Mouse (Mus musculus) ovary, postnatal 10 days (tissue): ENCODE results near the gene Trib2.

ENCODE experiments used
- DNase-seq: peaks from one replicate; pipeline ENCODE4 v3.0.0; 2022; ENCODE audit warnings: low spot score

The Trib2 gene

GRCm38 (mm10) chr12:15816740-15817178 lies at the start of gene Trib2:
Gene Trib2 (minus strand): TSS chr12:15816922.
- DNase-seq, result peak; percentile 63

GRCm38 (mm10) chr12:15858005-15858404 lies 41.3 kb upstream of the Trib2 start:
- DNase-seq, result no peak

GRCm38 (mm10) chr12:15855891-15856290 lies 39.2 kb upstream of the Trib2 start:
- DNase-seq, result no peak

- DNase-seq, result no peak
Measured at GRCm38 (mm10) chr12:15852781-15853180, 36.1 kb upstream of the Trib2 start.

DNA sequence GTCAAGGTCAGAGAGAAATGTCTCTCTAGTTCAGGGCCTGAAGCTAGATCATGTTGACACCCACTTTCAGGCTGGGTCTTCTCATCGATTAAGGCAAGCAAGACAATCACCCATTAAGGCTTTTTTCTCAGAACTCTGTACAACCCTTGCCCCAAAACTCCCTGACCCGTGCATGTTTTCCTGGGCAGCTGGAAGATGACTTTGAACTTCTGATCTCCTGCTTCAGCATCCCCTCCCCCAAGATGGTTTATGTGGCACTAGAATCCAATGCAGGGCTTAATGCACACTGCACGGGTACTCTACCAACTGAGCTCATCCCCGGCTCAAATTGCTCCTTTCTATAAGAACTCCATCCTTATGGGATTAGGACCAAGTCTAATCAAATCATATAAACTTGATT lies 35.3 kb upstream of the Trib2 start:
- no peak for DNase-seq

DNA sequence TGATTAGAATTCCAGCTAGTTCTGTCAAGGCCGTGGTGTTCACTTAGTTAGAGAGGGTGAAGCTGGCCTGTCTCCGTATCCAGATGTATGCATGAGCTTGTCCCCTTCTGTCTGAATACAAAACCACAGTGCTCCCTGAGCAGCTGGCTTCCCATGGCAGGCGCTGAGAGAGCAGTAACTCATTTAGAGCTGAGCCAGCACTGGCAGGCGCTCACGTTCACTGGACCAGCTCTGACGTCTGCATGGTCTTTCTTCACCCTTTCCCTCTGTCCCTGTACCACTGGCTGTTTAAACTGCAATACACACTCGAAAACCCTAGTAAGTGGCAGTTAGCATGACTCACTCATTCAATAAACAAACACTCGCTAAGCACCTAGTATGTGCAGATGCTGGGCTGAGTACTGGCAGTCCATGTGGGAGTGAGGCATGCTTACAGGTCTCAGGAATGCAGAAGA lies 33.7 kb upstream of the Trib2 start:
- DNase-seq, result no peak

DNA sequence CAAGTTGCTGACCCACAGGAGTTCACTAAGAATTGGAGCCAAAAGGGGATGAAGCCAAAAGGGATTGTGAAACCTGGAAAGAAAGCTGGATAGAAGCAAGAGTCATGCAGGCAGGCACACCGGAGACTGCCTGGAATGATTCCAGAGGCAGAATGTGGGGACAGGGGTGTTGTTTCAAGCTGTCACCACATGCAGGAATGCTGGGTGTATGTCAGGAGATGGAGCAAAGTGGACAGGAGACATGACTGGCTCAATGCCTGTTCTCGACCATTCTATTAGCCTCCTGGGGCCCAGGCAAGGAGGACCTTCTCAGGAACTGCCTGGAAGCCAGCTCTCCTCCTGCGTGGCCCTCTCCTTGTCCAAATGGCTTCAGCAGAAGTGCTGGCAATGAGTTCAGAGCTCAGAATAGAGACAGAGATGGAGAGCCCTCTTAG lies 33.2 kb upstream of the Trib2 start:
- DNase-seq, result no peak

GRCm38 (mm10) chr12:15848391-15848790 lies 31.7 kb upstream of the Trib2 start:
- DNase-seq, result no peak

- no peak for DNase-seq
Measured at GRCm38 (mm10) chr12:15844701-15845100, 28.0 kb upstream of the Trib2 start.

DNA sequence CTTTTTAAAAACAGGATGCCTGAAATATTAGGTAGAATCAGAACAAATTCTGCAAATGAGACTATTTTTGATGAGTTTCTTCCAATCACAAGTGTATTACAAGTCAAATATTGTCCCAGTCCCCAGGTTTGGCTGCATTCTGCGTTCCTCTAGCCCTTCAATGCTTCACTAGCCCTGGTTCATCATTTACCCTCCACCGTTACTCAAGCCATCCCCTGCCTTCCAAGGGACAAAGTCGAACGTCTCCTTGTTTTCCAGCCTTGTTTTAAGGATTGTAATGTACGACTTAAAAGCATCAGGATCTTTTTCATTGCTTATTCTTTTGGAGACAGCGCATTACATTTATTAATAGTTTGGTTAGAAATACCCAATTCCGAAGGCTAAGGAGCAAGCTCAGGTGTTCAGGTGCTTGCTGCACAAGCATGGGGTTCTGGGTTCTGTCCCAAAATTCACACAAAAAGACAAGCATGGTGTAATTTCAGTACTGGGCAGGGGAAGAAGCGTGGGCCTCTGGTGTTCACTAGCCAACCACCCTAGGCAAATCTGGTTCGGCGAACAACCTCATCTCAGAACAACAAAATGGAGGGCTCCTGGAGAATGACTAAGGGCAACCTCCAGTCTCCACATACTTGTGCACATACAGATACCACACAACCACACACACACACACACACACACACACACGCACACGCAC lies 24.3 kb upstream of the Trib2 start:
- DNase-seq, result no peak

DNA sequence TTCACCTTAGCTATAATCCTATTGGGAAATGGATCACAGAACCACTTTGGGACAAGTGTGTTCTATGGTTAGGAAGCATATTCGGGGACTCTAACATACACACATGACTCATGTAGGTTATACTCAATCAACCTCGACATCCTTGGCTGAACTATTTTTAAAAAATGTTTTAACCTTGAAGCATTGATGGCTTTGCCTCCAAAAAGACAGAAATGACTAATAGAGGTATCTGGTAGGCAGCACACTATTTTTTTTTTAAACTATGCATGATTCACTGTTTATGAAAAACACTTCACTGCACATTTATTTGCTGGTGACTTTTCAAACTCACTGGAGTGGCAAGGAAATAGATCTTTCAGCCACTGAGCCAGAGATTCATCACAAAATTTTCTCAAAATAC lies 21.5 kb upstream of the Trib2 start:
- no peak for DNase-seq

DNA sequence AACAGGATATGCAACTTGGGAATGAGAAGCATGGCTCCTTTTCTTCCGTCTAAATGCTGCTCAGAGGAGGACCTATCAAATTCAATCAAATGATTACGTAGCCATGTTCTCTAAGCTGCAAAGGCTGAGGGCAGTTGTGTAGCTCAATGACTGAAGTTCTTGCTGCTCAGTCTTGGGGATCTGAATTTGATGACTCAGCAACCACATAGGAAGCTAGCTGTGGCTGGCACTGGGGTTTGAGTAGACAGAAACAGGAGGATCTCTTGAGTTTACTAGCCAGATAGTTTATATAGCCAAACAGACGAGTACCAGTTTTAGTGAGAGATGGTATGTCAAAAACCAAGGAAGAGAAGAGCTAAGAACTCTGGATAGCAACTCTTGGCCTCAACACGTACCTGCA lies 20.8 kb upstream of the Trib2 start:
- no peak for DNase-seq

GRCm38 (mm10) chr12:15832674-15833052 lies 15.9 kb upstream of the Trib2 start:
- DNase-seq, result no peak

DNA sequence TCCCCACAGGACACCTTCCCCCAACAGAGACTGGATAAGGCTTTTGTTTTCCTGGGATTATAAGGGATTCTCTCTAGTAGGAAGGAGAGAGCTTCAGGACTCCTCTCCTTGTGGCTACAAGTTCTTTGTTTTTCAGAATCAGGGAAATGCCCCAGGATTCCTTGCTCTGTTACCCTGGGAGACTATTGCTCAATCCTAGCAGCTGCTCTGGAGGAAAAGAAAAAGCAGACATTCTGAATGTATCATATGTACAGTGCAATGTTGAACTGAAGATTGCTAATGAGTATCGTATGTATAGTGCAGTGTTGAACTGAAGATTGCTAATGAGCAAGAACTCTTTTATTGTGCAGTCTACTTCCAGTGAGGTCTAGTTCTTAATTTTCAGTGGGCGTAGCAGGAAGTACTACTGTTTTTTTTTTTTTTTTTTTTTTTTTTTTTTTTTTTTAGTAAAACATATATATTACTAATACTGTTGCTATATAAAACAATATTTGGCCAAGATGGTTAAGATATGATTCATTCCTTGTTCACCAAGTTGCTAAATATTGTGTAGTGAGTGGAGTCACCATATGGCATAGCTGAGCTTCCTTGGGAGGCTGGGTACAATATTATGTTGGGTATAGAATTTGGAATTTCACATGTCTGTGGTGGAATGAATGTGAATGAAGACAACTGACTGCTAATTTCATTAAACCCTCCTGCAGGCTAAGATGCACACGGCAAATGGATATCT lies 15.4 kb upstream of the Trib2 start:
- no peak for DNase-seq

DNA sequence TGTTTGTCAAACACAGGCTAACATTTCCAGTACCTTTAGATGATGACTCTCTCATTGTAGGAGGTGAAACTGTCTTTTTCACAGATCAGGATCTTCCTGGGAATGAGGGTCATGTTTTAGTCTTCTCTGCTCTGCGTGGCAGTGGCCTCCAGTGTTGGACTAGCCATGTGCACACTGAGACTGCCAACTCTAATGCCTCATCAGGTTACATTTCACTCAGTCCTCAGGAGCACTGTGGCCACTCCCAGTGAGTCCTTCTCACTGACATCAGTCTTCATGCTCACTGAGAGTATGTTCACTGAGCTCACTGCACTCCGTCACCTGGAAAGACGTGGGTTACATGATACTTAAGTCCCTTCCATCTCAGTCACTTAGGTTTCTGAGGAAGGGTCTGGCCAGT lies 14.0 kb upstream of the Trib2 start:
- no peak for DNase-seq

- no peak for DNase-seq
Measured at GRCm38 (mm10) chr12:15828815-15829398, 12.2 kb upstream of the Trib2 start.

- DNase-seq, result no peak
Measured at GRCm38 (mm10) chr12:15821019-15821418, 4.3 kb upstream of the Trib2 start.

DNA sequence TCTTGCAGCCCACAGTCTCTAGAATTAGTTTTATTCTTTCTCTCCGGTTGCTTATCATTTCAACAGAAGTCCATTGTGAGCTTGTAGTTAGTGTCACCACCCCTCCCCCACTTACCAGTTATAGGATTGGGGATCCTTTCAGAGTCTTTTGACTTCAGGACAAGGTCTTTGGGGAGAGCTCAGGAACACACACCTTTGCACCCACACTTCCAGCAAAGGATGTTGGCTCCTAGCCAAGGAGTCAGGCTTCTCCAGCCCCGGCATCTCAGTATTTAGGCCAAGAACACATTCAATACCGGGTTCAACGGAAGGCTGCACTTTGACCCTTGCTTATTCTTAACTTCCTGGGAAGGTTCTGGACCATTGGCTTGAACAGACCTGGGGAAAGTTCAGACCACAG lies 643 bp upstream of the Trib2 start:
- DNase-seq, result no peak

- peak; percentile 31 for DNase-seq
Measured at GRCm38 (mm10) chr12:15816254-15816605, 492 bp downstream of the Trib2 start.

DNA sequence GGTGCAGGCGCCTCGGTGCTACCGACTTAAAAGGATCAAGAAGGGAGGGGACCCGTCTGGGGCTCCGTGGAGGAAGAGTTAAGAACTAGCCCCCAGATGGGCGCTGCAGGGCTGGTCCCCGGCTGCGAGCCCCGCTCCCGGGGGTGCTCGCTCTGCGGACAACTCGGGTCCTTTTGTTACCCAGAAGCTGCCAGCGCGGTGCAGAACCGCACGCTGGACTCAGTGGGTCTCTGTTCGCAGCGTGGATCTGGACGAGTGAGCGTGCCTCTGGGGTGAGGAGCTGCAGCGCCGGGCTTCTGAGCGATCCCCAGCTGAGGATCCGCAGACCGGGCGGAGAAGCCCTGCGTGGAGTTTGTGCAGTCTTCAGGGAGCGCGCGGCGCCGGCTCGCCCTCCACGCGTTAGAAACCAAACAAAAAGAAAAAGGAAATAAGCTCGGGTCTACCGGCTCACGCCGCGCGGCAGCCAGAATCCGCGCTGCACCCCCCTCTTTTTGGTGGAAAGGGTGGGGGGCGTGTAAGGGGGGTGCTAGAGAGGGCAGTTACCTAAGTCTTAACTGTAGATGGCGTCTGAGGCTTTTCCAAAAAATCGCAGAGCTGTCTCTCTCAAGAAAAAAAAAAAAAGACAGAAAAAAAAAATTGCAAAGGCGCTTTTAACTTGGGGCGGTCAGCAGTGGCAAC lies 1.0 kb downstream of the Trib2 start:
- peak; percentile 38 for DNase-seq

GRCm38 (mm10) chr12:15815170-15815575 lies 1.5 kb downstream of the Trib2 start:
- peak; percentile 24 for DNase-seq

- no peak for DNase-seq
Measured at GRCm38 (mm10) chr12:15814249-15815081, 2.3 kb downstream of the Trib2 start.
